Mouse (Mus musculus): ENCODE results near the gene Fyb. TPM values are rescaled to one million over a fixed set of nuclear protein-coding genes. Genes with fewer than 3 reads are reported as not detected.

The Fyb gene
- 119 TPM in 2 replicates for polyA plus RNA-seq (2012; rRNA removed)

DNA sequence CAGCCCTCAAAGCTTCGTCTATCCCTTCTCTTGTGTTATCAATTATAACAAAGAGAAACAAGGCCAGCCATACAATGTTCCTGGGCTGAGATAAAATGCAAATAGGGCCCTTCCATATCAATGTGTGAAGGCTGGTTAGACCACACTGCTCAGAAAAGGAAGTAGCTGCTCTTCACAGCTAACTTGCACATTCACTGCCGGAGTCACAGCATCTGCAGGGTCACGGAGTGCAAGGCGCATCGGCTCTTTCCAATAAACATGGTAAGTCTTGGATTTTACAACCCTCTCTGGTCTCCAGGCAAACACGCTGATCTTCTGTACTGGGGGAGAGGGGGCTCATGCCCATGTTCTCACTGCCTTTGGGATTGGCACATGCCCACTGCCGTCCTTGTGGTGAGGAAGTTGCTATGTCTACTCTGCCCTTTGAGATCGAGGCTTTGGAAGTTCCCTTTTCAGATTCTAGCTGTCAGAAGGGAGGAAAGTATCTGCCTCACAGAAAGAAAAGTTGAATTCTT is at the start of gene Fyb:
Fyb (plus strand) TSS at position 201 of the 515 bp plus-strand sequence.

DNA sequence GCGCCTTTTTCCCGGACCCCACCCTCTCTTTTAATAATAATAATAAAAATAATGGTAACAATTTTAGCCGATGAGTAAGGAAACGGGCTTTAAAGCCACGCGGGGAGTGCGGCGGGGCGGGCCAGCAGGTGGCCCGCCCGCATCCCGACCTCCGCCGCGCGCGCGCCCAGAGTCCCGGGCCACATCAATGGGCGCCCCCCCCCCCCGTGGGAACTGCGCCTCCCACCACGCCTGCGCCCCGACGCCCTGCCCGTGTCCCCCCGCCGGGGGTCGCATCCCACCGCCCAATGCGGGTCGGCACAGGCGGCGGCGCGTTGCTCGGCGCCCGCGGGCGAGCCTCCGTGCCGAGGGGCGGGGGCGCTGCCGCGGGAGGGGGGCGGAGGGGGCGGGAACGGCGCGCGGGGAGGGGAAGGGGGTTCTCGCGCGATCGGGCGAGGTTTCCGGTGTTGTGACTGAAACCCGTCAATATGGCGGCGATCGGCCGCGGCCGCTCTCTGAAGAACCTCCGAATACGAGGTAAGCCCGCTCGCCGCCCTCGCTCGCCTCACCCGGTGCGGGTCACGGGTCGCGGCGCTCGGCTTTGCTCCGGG is 185.4 kb downstream of the Fyb start, which contains the start of gene Rictor:
Rictor (plus strand) TSS at position 444 of the 590 bp plus-strand sequence.

Other genes with a start within 250 kb of the Fyb start
- gene Dab2, start 223.1 kb upstream of the Fyb start, polyA plus RNA-seq (2012; rRNA removed), result 12.4 and 15.6 TPM in 2 replicates
- gene C9, start 77.5 kb upstream of the Fyb start, polyA plus RNA-seq (2012; rRNA removed), result not detected in 2 replicates
- gene Rictor, start 185.5 kb downstream of the Fyb start, polyA plus RNA-seq (2012; rRNA removed), result 3.6 and 3.7 TPM in 2 replicates